Mouse (Mus musculus) heart, postnatal 0 days (tissue): ENCODE measurements around the gene Foxe1. TPM values are rescaled to one million over a fixed set of nuclear protein-coding genes. Genes with fewer than 3 reads are reported as not detected.

Experiments used
- ATAC-seq: fragments of 200-750 bp; cut with Nextera tagmentation; 2 replicates; pipeline ENCODE4 v1.8.0; 2017; ENCODE audit warnings: low read depth, moderate number of reproducible peaks, moderate library complexity; ENCODE audit not compliant: insufficient read depth
- DNase-seq: peaks from one replicate; pipeline ENCODE4 v3.0.0-alpha.2; 2016; ENCODE audit warnings: low spot score
- H3K27ac ChIP-seq: fragments of 300-500 bp; sonication (generic); 2 replicates; pipeline ENCODE4 v1.5.1; 2014; ENCODE audit warnings: low read depth, mild to moderate bottlenecking
- H3K27me3 ChIP-seq: fragments of 300-500 bp; sonication (generic); 2 replicates; pipeline ENCODE4 v1.6.1; 2014; ENCODE audit warnings: low read length, mixed read lengths; ENCODE audit not compliant: control insufficient read depth, insufficient read depth
- H3K36me3 ChIP-seq: fragments of 300-500 bp; sonication (generic); replicated peaks from 2 replicates; pipeline ENCODE4 v1.6.1; 2014; ENCODE audit warnings: low read length, mixed read lengths; ENCODE audit not compliant: control insufficient read depth, insufficient read depth
- H3K4me1 ChIP-seq: fragments of 300-500 bp; sonication (generic); 2 replicates; pipeline ENCODE4 v1.6.1; 2014; ENCODE audit warnings: antibody characterized with exemption; ENCODE audit not compliant: control insufficient read depth, insufficient read depth
- H3K4me2 ChIP-seq: fragments of 300-500 bp; sonication (generic); 2 replicates; pipeline ENCODE4 v1.6.1; 2014; ENCODE audit warnings: low read depth, mild to moderate bottlenecking, low read length, moderate library complexity
- H3K4me3 ChIP-seq: fragments of 300-500 bp; sonication (generic); 2 replicates; pipeline ENCODE4 v1.5.1; 2014; ENCODE audit warnings: low read depth, low read length
- H3K9ac ChIP-seq: fragments of 300-500 bp; sonication (generic); replicated peaks from 2 replicates; pipeline ENCODE4 v1.6.1; 2014; ENCODE audit warnings: low read depth, low read length, mixed read lengths
- H3K9me3 ChIP-seq: fragments of 300-500 bp; sonication (generic); replicated peaks from 2 replicates; pipeline ENCODE4 v1.6.1; 2016; ENCODE audit warnings: low read length; ENCODE audit not compliant: control insufficient read depth
- CTCF ChIP-seq: IDR thresholded peaks from 2 replicates; pipeline ENCODE4 v1.5.1; 2016; ENCODE audit warnings: antibody characterized with exemption, control low read depth, low read depth
- EP300 ChIP-seq: IDR thresholded peaks from 2 replicates; pipeline ENCODE4 v1.6.1; 2016; ENCODE audit warnings: antibody characterized with exemption, low read depth
- WGBS: fragments of 180-500 bp; shearing (Covaris S2); extraction: QIAGEN DNeasy Blood & Tissue Kit; methylation state at CpG from one replicate; pipeline ENCODE4 v1.1.7; 2014; 5-methylcytosine and 5-hydroxymethylcytosine counted together
- polyA plus RNA-seq: library from polyadenylated mRNA; unstranded; fragments of >200 nt; fragmentation: Nextera tagmentation; extraction: Ambion mirVana; gene quantifications from 2 replicates; pipeline ENCODE4 v1.2.1, GENCODE M21; 2015
- total RNA-seq: library from RNA; depleted of rRNA; stranded (reverse); fragments of >200 nt; gene quantifications from 2 replicates; pipeline ENCODE4 v1.2.3, GENCODE M21; 2014; ENCODE audit warnings: low replicate concordance

Gene Foxe1
- total and polyA plus RNA-seq, 2 experiments from 2014 or later: 0.05 to 1.1 TPM

DNA sequence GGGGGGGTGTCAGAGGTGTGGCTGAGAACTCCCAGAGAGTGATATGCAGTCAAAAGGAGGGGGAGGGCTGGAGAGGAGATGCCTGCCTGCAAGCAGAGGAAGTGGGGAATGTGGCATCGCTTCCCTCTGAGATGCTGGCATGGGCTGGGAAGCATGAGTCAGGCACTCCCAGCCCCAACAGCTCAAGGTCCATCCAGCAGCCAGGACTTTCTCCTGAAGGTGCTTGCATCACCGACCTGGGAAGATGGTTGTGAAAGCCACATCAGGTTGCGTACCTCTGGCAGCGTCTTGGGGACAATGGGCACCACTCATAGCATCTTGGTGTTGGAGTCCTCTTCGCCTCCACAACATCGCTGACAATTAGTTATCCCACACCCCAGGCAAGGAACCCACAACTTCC is 27.0 kb downstream of the Foxe1 start:
- H3K4me2 ChIP-seq: no peak overlapping the region
- 37% methylated on average over 6 of the region's 6 CpGs for WGBS
- no peak for DNase-seq
- 0 out of 2 replicates have a peak, but pooled peaks cover 7% of the 10 kb centered on the region for H3K27me3 ChIP-seq
- 0 out of 2 replicates have a peak, but pooled peaks cover 7% of the 10 kb centered on the region for H3K4me1 ChIP-seq
- no peaks in the 10 kb centered on the region for H3K9me3 ChIP-seq
- H3K36me3 ChIP-seq: no peaks in the 10 kb centered on the region
- no peak overlapping the region for H3K4me3 ChIP-seq
- H3K9ac ChIP-seq: no peak overlapping the region
- TF ChIP-seq CTCF (no peak), EP300 (no peak)
- no peak for ATAC-seq
- no peak overlapping the region for H3K27ac ChIP-seq

DNA sequence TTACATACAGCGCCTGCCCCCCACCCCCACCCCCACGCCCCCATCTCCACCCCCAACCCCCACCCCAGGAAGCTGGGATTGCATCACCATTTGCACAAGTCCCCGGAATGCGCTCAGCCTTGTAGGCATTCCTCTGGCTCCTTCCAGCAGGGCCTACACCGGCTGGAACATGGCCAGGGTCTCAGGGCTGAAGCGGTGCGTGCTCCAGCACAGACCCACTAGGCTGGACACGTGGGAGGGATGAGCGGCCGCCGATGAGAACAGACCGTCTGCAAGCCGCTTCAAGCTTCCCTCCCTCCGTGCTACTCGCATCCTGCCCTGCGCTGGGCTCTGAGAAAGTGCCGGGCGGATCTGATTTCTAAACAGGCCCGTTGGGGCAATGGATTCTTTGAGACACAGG is 27.6 kb downstream of the Foxe1 start:
- Histone ChIP-seq H3K36me3 (no peaks in the 10 kb centered on the region), H3K27me3 (0 out of 2 replicates have a peak, but pooled peaks cover 7% of the 10 kb centered on the region), H3K27ac (no peak overlapping the region), H3K9ac (no peak overlapping the region), H3K4me2 (peak overlapping the region; percentile 51), H3K4me3 (0 out of 2 replicates have a peak overlapping the region, but pooled peaks have one; percentile 16), H3K9me3 (no peaks in the 10 kb centered on the region), H3K4me1 (0 out of 2 replicates have a peak, but pooled peaks cover 7% of the 10 kb centered on the region)
- WGBS: 4% methylated on average over 17 of the region's 19 CpGs
- ATAC-seq: peak; percentile 79
- DNase-seq: peak; percentile 65
- TF ChIP-seq EP300 (no peak), CTCF (no peak)

DNA sequence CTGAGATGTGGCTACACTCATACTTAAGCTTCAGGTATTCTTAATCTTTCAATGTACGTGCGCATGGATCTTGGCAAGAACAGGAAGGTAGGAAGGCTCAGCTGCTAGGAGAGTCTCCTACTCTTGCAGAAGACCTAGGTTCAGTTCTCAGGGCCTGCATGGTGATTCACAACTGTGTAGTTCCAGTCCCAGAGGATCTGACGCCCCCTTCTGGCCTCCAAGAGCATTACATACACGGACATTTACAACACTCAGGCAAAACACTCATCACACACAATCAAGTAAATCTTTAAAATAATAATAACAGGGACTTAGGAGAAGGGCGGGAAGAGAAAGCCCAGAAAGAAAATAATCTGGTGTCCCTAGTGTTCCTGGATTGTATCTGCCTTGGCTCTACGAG is 31.0 kb downstream of the Foxe1 start:
- Histone ChIP-seq H3K36me3 (peaks cover 26% of the 10 kb centered on the region), H3K4me3 (peak overlapping the region; percentile 40; the same call in 1 of the 2 replicates), H3K27ac (no peak overlapping the region), H3K4me2 (peak overlapping the region; percentile 75), H3K9ac (no peak overlapping the region), H3K9me3 (no peaks in the 10 kb centered on the region), H3K27me3 (0 out of 2 replicates have a peak, but pooled peaks cover 4% of the 10 kb centered on the region), H3K4me1 (0 out of 2 replicates have a peak, but pooled peaks cover 7% of the 10 kb centered on the region)
- no peak for TF ChIP-seq EP300
- TF ChIP-seq CTCF: peak; percentile 46
- WGBS: 57% methylated on average over 6 of the region's 6 CpGs
- DNase-seq (no peak), ATAC-seq (peak; percentile 7; the same call in 1 of the 2 replicates)

DNA sequence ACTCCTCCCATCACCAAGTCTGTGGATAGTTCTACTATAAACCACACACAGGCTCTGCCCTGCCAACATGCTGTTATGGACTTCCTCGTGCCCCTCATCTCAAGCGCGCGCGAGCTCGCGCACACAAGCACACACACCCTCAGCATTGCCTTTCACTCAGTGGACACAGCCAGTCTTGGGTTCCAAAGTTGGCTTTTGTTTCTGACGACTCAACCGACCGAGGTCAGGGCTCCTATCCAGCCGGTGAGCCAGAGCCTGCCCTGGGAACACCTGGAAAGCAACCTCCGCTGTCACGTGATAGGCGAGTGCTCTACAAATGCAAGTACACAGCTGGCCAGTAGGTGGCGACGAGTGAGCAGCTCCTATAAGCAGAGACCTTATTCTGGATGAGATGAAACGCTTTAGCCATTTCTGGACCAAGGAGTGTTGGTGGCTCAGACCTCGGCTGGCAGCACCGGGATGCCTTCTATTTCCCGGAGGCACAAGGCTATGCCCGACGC is 31.5 kb downstream of the Foxe1 start:
- WGBS: 17% methylated on average over 22 of the region's 22 CpGs
- Histone ChIP-seq H3K9ac (no peak overlapping the region), H3K9me3 (no peaks in the 10 kb centered on the region), H3K36me3 (peaks cover 31% of the 10 kb centered on the region), H3K27me3 (0 out of 2 replicates have a peak, but pooled peaks cover 4% of the 10 kb centered on the region), H3K4me2 (peak overlapping the region; percentile 75), H3K27ac (no peak overlapping the region), H3K4me1 (0 out of 2 replicates have a peak, but pooled peaks cover 7% of the 10 kb centered on the region), H3K4me3 (peak overlapping the region; percentile 40)
- no peak for TF ChIP-seq EP300
- peak; percentile 92 for TF ChIP-seq CTCF
- peak; percentile 68 for ATAC-seq
- DNase-seq: peak; percentile 71

DNA sequence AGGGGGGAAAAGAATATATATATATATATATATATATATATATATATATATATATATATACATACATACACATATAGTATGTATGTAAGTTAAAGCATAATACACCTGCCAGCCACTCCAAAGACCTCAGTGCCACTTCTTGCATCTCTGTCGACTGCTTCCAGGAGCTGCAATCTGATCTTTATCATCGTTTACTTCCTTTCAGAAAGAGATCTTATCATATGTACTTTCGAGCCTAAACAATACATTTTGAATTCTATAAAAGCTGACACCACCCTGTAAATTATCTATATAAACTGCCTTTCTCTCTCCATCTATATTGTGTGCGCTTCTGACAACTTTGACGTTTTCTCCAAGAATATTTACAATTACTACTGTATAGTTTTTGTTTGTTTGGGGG is 45.1 kb downstream of the Foxe1 start:
- ATAC-seq: no peak
- no peak for DNase-seq
- Histone ChIP-seq H3K36me3 (peaks cover 27% of the 10 kb centered on the region), H3K9ac (0 out of 2 replicates have a peak overlapping the region, but pooled peaks have one; percentile 82), H3K4me2 (peak overlapping the region; percentile 68), H3K27me3 (no peaks in the 10 kb centered on the region), H3K27ac (peak overlapping the region; percentile 91), H3K4me1 (0 out of 2 replicates have a peak, but pooled peaks cover 4% of the 10 kb centered on the region), H3K9me3 (no peaks in the 10 kb centered on the region), H3K4me3 (peak overlapping the region; percentile 72)
- no peak for TF ChIP-seq CTCF
- no peak for TF ChIP-seq EP300
- 23% methylated on average over 5 of the region's 5 CpGs for WGBS
